Mouse (Mus musculus) stomach, embryonic 14.5 days (tissue): ENCODE measurements around the gene Spata25. TPM values are rescaled to one million over a fixed set of nuclear protein-coding genes. Genes with fewer than 3 reads are reported as not detected.
A peak's percentile ranks its signal among the peaks of the same experiment; 100 is the strongest.

Experiments used
- ATAC-seq: fragments of 200-750 bp; cut with Nextera tagmentation; 2 replicates; pipeline ENCODE4 v1.8.0; 2017; ENCODE audit warnings: low read depth, moderate TSS enrichment; ENCODE audit not compliant: insufficient number of reproducible peaks, insufficient read depth, low FRiP score
- H3K27ac ChIP-seq: fragments of 300-500 bp; sonication (generic); 2 replicates; pipeline ENCODE4 v1.5.1; 2014; ENCODE audit warnings: mild to moderate bottlenecking, low read length, moderate library complexity, mixed read lengths
- H3K27me3 ChIP-seq: fragments of 300-500 bp; sonication (generic); 2 replicates; pipeline ENCODE4 v1.6.1; 2014; ENCODE audit warnings: low read length, control low read depth, mixed read lengths; ENCODE audit not compliant: control insufficient read depth, insufficient read depth
- H3K36me3 ChIP-seq: fragments of 300-500 bp; sonication (generic); 2 replicates; pipeline ENCODE4 v1.6.1; 2014; ENCODE audit warnings: mild to moderate bottlenecking, control low read depth, low read length, moderate library complexity, mixed read lengths; ENCODE audit not compliant: control insufficient read depth, insufficient read depth
- H3K4me1 ChIP-seq: fragments of 300-500 bp; sonication (generic); 2 replicates; pipeline ENCODE4 v1.6.1; 2014; ENCODE audit warnings: low read length, control low read depth, mixed read lengths; ENCODE audit not compliant: control insufficient read depth, insufficient read depth
- H3K4me2 ChIP-seq: fragments of 300-500 bp; sonication (generic); replicated peaks from 2 replicates; pipeline ENCODE4 v1.6.1; 2014; ENCODE audit warnings: low read depth, low read length, control low read depth
- H3K4me3 ChIP-seq: fragments of 300-500 bp; sonication (generic); 2 replicates; pipeline ENCODE4 v1.5.1; 2014; ENCODE audit warnings: low read depth, low read length, control low read depth
- H3K9ac ChIP-seq: fragments of 300-500 bp; sonication (generic); replicated peaks from 2 replicates; pipeline ENCODE4 v1.6.1; 2014; ENCODE audit warnings: low read depth, mild to moderate bottlenecking, control low read depth, low read length, moderate library complexity, mixed read lengths
- H3K9me3 ChIP-seq: fragments of 300-500 bp; sonication (generic); 2 replicates; pipeline ENCODE4 v1.6.1; 2016; ENCODE audit warnings: low read depth, low read length, control low read depth; ENCODE audit not compliant: control insufficient read depth
- WGBS: fragments of 180-500 bp; shearing (Covaris S2); extraction: QIAGEN DNeasy Blood & Tissue Kit; methylation state at CpG from one replicate; pipeline ENCODE4 v1.1.7; 2014; 5-methylcytosine and 5-hydroxymethylcytosine counted together
- polyA plus RNA-seq: library from polyadenylated mRNA; unstranded; fragments of >200 nt; fragmentation: Nextera tagmentation; extraction: Ambion mirVana; gene quantifications from 2 replicates; pipeline ENCODE4 v1.2.1, GENCODE M21; 2014

Gene Spata25
- polyA plus RNA-seq, 1 experiment from 2014 or later, result not detected

DNA sequence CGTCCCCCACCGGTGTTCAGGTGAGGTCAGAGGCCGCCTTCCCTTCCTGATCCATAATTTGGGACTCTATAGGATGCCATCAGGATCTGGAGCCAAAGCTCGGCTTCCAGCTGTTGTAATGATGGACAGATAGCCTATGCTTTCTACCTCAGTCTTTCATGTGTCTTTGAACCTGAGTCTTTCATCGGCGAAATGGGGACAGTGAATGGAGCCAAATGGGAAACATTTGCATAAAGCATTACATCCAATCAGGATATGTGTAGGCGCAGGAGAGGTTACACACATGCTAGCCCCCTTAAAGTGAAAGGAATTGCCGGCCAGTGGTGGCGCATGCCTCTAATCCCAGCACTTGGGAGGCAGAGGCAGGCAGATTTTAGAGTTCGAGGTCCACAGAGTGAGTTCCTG, 5.2 kb downstream of the Spata25 start:
- H3K27ac ChIP-seq, result peak overlapping the region; percentile 52; the same call in 1 of the 2 replicates
- H3K4me1 ChIP-seq, result peaks cover 4% of the 10 kb centered on the region; the same call in 1 of the 2 replicates
- H3K27me3 ChIP-seq, result no peaks in the 10 kb centered on the region
- ATAC-seq, result peak; percentile 55; the same call in 1 of the 2 replicates
- WGBS, result 3% methylated on average over 10 of the region's 10 CpGs
- no peaks in the 10 kb centered on the region for H3K9me3 ChIP-seq
- peaks cover 35% of the 10 kb centered on the region for H3K36me3 ChIP-seq
- H3K4me3 ChIP-seq, result peak overlapping the region; percentile 84
- peak overlapping the region; percentile 60 for H3K9ac ChIP-seq
- peak overlapping the region; percentile 66 for H3K4me2 ChIP-seq

DNA sequence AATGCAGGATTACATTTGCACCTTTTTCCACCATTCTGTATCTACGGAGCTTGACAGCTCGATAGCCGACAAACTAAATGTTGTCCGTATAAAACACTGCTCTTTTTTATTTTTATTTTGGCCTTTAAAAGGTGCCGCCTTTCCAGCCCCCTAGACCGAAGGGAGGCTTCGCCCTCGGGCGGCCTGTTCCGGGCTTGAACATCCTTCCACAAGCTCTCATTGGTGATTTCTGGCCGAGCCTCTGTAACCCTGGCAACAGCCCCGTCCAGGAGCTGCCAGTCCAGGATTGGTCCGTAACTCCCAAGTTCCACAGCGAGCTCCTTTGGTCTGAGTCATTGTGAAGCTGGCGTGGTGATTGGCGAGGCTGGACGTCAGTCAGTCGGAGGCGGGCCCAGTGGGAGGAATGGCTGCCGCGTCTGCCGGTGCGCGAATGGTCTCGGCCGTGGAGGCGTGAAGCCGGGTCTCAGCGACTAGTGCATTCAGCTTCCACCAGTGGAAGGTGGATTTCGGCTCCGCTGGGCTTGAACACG, 5.6 kb downstream of the Spata25 start, which contains the start of gene Zswim1:
TSS of gene Zswim1 (plus strand) at position 51 of the 530 bp plus-strand sequence.
- H3K4me3 ChIP-seq, result peak within 1 kb of the TSS; percentile 84
- no peaks in the 10 kb centered on the region for H3K9me3 ChIP-seq
- WGBS, result under 1% methylated on average over 32 of the region's 32 CpGs
- H3K4me1 ChIP-seq, result peaks cover 7% of the 10 kb centered on the region; the same call in 1 of the 2 replicates
- ATAC-seq, result peak; percentile 100
- H3K9ac ChIP-seq, result peak within 1 kb of the TSS; percentile 60
- peaks cover 33% of the 10 kb centered on the region for H3K36me3 ChIP-seq
- H3K4me2 ChIP-seq, result peak within 1 kb of the TSS; percentile 66
- H3K27me3 ChIP-seq, result no peaks in the 10 kb centered on the region
- H3K27ac ChIP-seq, result peak within 1 kb of the TSS; percentile 52; the same call in 1 of the 2 replicates

DNA sequence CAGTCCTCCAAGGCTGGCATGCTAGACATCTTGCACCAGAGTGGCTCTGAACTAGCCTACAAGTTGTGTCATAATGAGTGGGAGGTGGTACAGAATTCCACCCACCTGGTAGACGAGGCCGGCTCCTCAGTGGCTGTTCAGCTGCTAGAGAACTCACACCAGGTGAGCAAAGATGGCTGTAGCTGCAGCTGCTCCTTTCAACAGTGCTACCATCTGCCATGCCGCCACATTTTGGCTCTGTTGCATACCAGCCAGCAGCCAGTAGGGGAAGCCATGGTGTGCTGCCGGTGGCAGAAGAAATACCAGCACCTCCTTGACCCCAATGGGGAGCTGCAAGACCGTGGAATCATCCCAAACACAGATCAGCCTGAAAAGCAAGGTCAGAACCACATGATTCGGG, 7.3 kb downstream of the Spata25 start:
- 86% methylated on average over 6 of the region's 6 CpGs for WGBS

DNA sequence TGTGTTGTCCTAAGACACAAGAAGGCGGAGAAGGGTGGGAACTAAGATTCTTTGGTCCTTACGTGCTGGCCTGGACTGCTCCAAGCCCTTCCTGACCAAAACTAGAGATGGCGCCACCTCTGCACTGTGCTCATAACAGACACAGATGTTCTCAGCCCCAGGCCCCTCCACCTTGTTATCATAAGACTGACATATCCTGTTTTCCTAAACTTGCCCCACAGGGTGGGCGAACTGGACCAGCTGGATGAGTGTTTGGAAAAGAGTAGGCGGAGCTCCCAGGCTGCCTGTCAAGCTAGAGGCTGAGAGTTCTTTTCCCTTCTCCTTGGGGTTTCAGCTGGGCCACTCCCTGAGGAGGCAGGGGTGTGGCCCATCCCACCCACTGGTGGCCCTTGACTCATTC, 10.6 kb downstream of the Spata25 start:
- Histone ChIP-seq H3K9ac (no peak overlapping the region), H3K36me3 (peaks cover 7% of the 10 kb centered on the region; the same call in 1 of the 2 replicates), H3K4me3 (no peak overlapping the region), H3K9me3 (no peaks in the 10 kb centered on the region), H3K27ac (no peak overlapping the region), H3K4me2 (no peak overlapping the region), H3K27me3 (no peaks in the 10 kb centered on the region), H3K4me1 (peaks cover 8% of the 10 kb centered on the region; the same call in 1 of the 2 replicates)
- 50% methylated on average over 5 of the region's 5 CpGs for WGBS
- no peak for ATAC-seq

More for the DNA sequence above, 7.3 kb downstream of the Spata25 start:
- Histone ChIP-seq H3K4me2 (no peak overlapping the region), H3K4me3 (no peak overlapping the region), H3K27me3 (no peaks in the 10 kb centered on the region), H3K9ac (no peak overlapping the region), H3K9me3 (no peaks in the 10 kb centered on the region), H3K36me3 (peaks cover 18% of the 10 kb centered on the region), H3K4me1 (peaks cover 12% of the 10 kb centered on the region; the same call in 1 of the 2 replicates), H3K27ac (no peak overlapping the region)
- no peak for ATAC-seq

DNA sequence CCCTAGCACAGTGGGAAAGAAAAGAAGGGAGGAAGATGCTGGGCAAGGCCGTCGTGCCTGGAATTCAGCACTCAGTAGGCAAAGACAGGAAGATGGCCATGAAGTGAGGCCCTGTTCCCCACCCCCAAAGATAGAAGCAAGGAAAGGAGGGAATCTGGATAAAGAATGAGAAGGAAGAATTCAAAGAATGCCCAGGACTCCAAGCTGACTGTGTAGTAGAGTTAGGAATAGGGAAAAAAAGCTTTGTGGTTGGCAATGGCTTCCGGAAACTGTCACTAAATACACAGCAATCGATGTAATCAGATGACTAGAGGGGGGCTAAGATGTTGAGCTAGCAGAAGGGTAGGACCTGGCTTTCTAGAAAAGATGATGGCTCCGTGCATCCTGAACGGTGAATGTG, 11.1 kb downstream of the Spata25 start:
- peaks cover 7% of the 10 kb centered on the region; the same call in 1 of the 2 replicates for H3K36me3 ChIP-seq
- H3K27me3 ChIP-seq, result no peaks in the 10 kb centered on the region
- H3K4me2 ChIP-seq, result no peak overlapping the region
- H3K27ac ChIP-seq, result no peak overlapping the region
- H3K4me3 ChIP-seq, result no peak overlapping the region
- H3K4me1 ChIP-seq, result peaks cover 8% of the 10 kb centered on the region; the same call in 1 of the 2 replicates
- WGBS, result 70% methylated on average over 6 of the region's 6 CpGs
- no peaks in the 10 kb centered on the region for H3K9me3 ChIP-seq
- no peak overlapping the region for H3K9ac ChIP-seq
- ATAC-seq, result no peak

DNA sequence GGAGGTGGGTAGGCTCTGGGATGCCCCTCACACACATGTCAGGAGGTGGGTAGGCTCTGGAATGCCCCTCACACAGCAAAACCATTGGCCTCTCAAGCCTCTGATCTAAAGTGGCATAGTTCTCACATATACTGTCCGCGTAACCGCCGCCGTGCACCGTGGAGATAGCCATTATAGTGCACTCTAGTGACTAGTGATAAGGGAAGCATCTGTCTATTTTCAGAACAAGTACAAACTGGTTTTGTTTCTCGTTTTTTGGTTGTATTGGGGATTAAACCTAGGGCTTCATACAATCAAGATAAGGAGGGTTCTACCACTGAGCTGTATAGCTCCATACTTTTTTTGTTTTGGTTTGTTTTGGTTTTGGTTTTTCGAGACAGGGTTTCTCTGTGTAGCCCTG, 12.5 kb downstream of the Spata25 start:
- Histone ChIP-seq H3K9ac (no peak overlapping the region), H3K4me1 (peaks cover 8% of the 10 kb centered on the region; the same call in 1 of the 2 replicates), H3K4me3 (no peak overlapping the region), H3K4me2 (no peak overlapping the region), H3K9me3 (no peaks in the 10 kb centered on the region), H3K27ac (no peak overlapping the region), H3K36me3 (0 out of 2 replicates have a peak, but pooled peaks cover under 1% of the 10 kb centered on the region), H3K27me3 (no peaks in the 10 kb centered on the region)
- no peak for ATAC-seq
- 86% methylated on average over 8 of the region's 8 CpGs for WGBS

DNA sequence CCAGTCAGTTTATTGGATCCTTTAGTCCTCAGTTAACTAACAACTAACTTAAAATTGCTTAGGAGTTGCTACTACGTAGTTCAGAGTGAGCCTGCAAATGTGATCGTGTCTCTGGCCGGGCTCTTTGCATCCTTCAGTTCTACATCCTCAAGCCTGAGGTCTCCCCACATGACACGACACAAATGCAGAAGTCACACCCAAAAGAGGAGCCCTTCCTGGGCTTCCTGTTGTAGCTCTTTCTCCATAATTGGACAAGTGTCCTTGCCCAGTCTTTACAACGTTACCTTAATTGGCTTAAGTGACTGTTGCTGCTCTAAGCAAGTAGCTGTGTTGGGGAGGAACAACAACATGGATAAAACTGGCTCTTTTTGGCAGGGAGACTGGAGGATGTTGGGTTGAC, 13.0 kb downstream of the Spata25 start:
- H3K27ac ChIP-seq, result no peak overlapping the region
- no peaks in the 10 kb centered on the region for H3K36me3 ChIP-seq
- WGBS, result 89% methylated on average over 5 of the region's 5 CpGs
- no peaks in the 10 kb centered on the region for H3K27me3 ChIP-seq
- H3K9me3 ChIP-seq, result no peaks in the 10 kb centered on the region
- no peak overlapping the region for H3K4me3 ChIP-seq
- ATAC-seq, result no peak
- no peak overlapping the region for H3K4me2 ChIP-seq
- H3K4me1 ChIP-seq, result peaks cover 8% of the 10 kb centered on the region; the same call in 1 of the 2 replicates
- H3K9ac ChIP-seq, result no peak overlapping the region

DNA sequence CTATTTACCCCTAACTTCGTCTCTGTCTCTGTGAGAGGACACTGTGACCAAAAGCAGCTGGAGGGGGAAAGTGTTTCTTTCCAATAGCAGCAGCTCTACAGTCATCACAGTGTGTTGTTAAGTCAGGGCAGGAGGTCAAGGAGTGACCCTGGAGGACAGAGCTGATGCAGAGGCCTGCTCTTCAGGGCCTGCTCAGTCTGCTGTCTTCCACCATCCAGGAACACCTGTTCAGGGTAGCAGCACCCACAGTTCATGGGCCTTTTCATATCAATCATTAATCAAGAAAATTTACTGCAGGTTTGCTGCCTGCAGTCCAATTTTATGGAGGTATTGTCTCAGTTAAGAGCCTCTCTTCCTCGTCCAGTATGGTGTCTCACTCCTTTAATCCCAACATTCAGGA, 14.8 kb downstream of the Spata25 start:
- Histone ChIP-seq H3K4me3 (no peak overlapping the region), H3K27ac (no peak overlapping the region), H3K4me1 (peaks cover 8% of the 10 kb centered on the region; the same call in 1 of the 2 replicates), H3K9me3 (no peaks in the 10 kb centered on the region), H3K4me2 (no peak overlapping the region), H3K27me3 (no peaks in the 10 kb centered on the region), H3K9ac (no peak overlapping the region), H3K36me3 (0 out of 2 replicates have a peak, but pooled peaks cover 5% of the 10 kb centered on the region)
- 56% methylated on average over 2 of the region's 2 CpGs for WGBS
- ATAC-seq, result no peak
